Mouse (Mus musculus) erythroblast, embryonic 14.5 days (primary cell): Measurements from ENCODE around the gene Dip2c.

Experiments
- GATA1 ChIP-seq: IDR thresholded peaks from 2 replicates; pipeline ENCODE4 v1.6.1; 2012; ENCODE audit warnings: low read length, inconsistent platforms, mixed read lengths
- TAL1 ChIP-seq: IDR thresholded peaks from 3 replicates; pipeline ENCODE4 v1.6.1; 2012; ENCODE audit warnings: low read length, inconsistent platforms, mixed read lengths

DNA sequence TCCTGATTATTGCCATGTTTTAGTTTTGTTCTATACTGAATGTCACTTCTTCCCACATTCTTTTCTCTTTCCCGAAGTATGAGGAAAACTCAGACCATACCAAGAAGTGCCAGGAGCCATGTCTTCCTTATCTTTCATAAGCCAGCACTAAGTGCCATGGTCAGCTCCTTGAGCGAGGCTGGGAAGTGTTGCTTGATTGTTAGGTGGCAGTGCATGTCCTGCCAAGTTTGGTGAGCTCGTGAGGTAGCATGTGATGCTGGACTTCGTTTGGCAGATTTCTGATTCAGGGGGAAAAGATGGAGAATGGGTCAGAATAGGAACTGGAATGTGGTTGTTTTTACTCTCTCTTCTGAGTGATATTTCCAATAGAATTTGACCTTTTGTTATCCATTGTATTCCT, 150.5 kb downstream of the Dip2c start:
- TF ChIP-seq TAL1 (no peak), GATA1 (no peak)
